Mouse (Mus musculus) liver, embryonic 11.5 days (tissue): Measurements from ENCODE around the gene Cd164. TPM values are rescaled to one million over a fixed set of nuclear protein-coding genes. Genes with fewer than 3 reads are reported as not detected.

Source experiments
- ATAC-seq: fragments of 200-750 bp; cut with Nextera tagmentation; replicated peaks from 2 replicates; pipeline ENCODE4 v1.8.0; 2017; ENCODE audit warnings: moderate number of reproducible peaks, mild to moderate bottlenecking, moderate TSS enrichment, moderate library complexity; ENCODE audit not compliant: low FRiP score
- DNase-seq: peaks from one replicate; pipeline ENCODE4 v3.0.0-alpha.2; 2017; ENCODE audit warnings: low spot score
- H3K27ac ChIP-seq: fragments of 300-500 bp; sonication (generic); 2 replicates; pipeline ENCODE4 v1.5.1; 2014; ENCODE audit warnings: mild to moderate bottlenecking, low read depth, low read length, control low read depth
- H3K27me3 ChIP-seq: fragments of 300-500 bp; sonication (generic); replicated peaks from 2 replicates; pipeline ENCODE4 v1.6.1; 2014; ENCODE audit warnings: low read length, mixed read lengths; ENCODE audit not compliant: control insufficient read depth, insufficient read depth
- H3K36me3 ChIP-seq: fragments of 300-500 bp; sonication (generic); 2 replicates; pipeline ENCODE4 v1.6.1; 2014; ENCODE audit warnings: mild to moderate bottlenecking, low read length, moderate library complexity, mixed read lengths; ENCODE audit not compliant: control insufficient read depth, insufficient read depth
- H3K4me1 ChIP-seq: fragments of 300-500 bp; sonication (generic); replicated peaks from 2 replicates; pipeline ENCODE4 v1.6.1; 2014; ENCODE audit warnings: low read length, mixed read lengths; ENCODE audit not compliant: control insufficient read depth, insufficient read depth
- H3K4me2 ChIP-seq: fragments of 300-500 bp; sonication (generic); 2 replicates; pipeline ENCODE4 v1.6.1; 2014; ENCODE audit warnings: mild to moderate bottlenecking, control low read depth, moderate library complexity
- H3K4me3 ChIP-seq: fragments of 300-500 bp; sonication (generic); 2 replicates; pipeline ENCODE4 v1.5.1; 2014; ENCODE audit warnings: low read depth, low read length, control low read depth
- H3K9ac ChIP-seq: fragments of 300-500 bp; sonication (generic); 2 replicates; pipeline ENCODE4 v1.6.1; 2014; ENCODE audit warnings: low read depth, low read length, control low read depth
- H3K9me3 ChIP-seq: fragments of 300-500 bp; sonication (generic); 2 replicates; pipeline ENCODE4 v1.6.1; 2016; ENCODE audit warnings: low read length, inconsistent platforms, mixed read lengths; ENCODE audit not compliant: control insufficient read depth
- WGBS: fragments of 180-500 bp; shearing (Covaris S2); extraction: QIAGEN DNeasy Blood & Tissue Kit; methylation state at CpG from one replicate; pipeline ENCODE4 v1.1.7; 2014; 5-methylcytosine and 5-hydroxymethylcytosine counted together
- polyA plus RNA-seq: library from polyadenylated mRNA; unstranded; fragments of >200 nt; fragmentation: Nextera tagmentation; extraction: Ambion mirVana; gene quantifications from 2 replicates; pipeline ENCODE4 v1.2.1, GENCODE M21; 2014

Gene Cd164
- polyA plus RNA-seq, 1 experiment from 2014 or later, result 122 TPM

GRCm38 (mm10) chr10:41546396-41547165 is 27.4 kb downstream of the Cd164 start:
- Histone ChIP-seq H3K27me3 (no peaks in the 10 kb centered on the region), H3K36me3 (no peaks in the 10 kb centered on the region), H3K4me2 (no peak overlapping the region), H3K4me3 (no peak overlapping the region), H3K9ac (no peak overlapping the region), H3K4me1 (peaks cover 5% of the 10 kb centered on the region; the same call in 1 of the 2 replicates), H3K27ac (no peak overlapping the region), H3K9me3 (peaks cover 4% of the 10 kb centered on the region)
- 63% methylated on average over 13 of the region's 13 CpGs for WGBS
- no peak for DNase-seq
- ATAC-seq, result no peak

- Histone ChIP-seq H3K4me3 (no peak overlapping the region), H3K9me3 (peaks cover 4% of the 10 kb centered on the region), H3K4me1 (no peaks in the 10 kb centered on the region), H3K27ac (no peak overlapping the region), H3K27me3 (no peaks in the 10 kb centered on the region), H3K36me3 (no peaks in the 10 kb centered on the region), H3K4me2 (no peak overlapping the region), H3K9ac (no peak overlapping the region)
- ATAC-seq (no peak), DNase-seq (no peak)
- 74% methylated on average over 7 of the region's 7 CpGs for WGBS
Observed at GRCm38 (mm10) chr10:41550711-41551110, 31.5 kb downstream of the Cd164 start.

GRCm38 (mm10) chr10:41552319-41552718 is 33.1 kb downstream of the Cd164 start:
- no peak for DNase-seq
- Histone ChIP-seq H3K4me2 (no peak overlapping the region), H3K4me3 (no peak overlapping the region), H3K27ac (no peak overlapping the region), H3K9me3 (peaks cover 4% of the 10 kb centered on the region), H3K9ac (no peak overlapping the region), H3K36me3 (no peaks in the 10 kb centered on the region), H3K4me1 (no peaks in the 10 kb centered on the region), H3K27me3 (no peaks in the 10 kb centered on the region)
- 20% methylated on average over 3 of the region's 3 CpGs for WGBS
- no peak for ATAC-seq

GRCm38 (mm10) chr10:41552847-41553589 is 33.8 kb downstream of the Cd164 start:
- no peaks in the 10 kb centered on the region for H3K27me3 ChIP-seq
- no peak overlapping the region for H3K4me2 ChIP-seq
- no peaks in the 10 kb centered on the region for H3K36me3 ChIP-seq
- H3K9ac ChIP-seq, result no peak overlapping the region
- ATAC-seq (no peak), DNase-seq (no peak)
- H3K9me3 ChIP-seq, result peaks cover 4% of the 10 kb centered on the region
- no peaks in the 10 kb centered on the region for H3K4me1 ChIP-seq
- H3K27ac ChIP-seq, result no peak overlapping the region
- H3K4me3 ChIP-seq, result no peak overlapping the region
- WGBS, result 61% methylated on average over 14 of the region's 14 CpGs

- no peaks in the 10 kb centered on the region for H3K27me3 ChIP-seq
- 74% methylated on average over 4 of the region's 4 CpGs for WGBS
- no peaks in the 10 kb centered on the region for H3K4me1 ChIP-seq
- H3K27ac ChIP-seq, result no peak overlapping the region
- H3K36me3 ChIP-seq, result no peaks in the 10 kb centered on the region
- peaks cover 4% of the 10 kb centered on the region for H3K9me3 ChIP-seq
- H3K9ac ChIP-seq, result no peak overlapping the region
- H3K4me2 ChIP-seq, result no peak overlapping the region
- DNase-seq (no peak), ATAC-seq (no peak)
- H3K4me3 ChIP-seq, result no peak overlapping the region
Observed at GRCm38 (mm10) chr10:41553711-41554110, 34.5 kb downstream of the Cd164 start.

GRCm38 (mm10) chr10:41555081-41555480 is 35.9 kb downstream of the Cd164 start:
- Histone ChIP-seq H3K4me2 (no peak overlapping the region), H3K36me3 (no peaks in the 10 kb centered on the region), H3K9me3 (peaks cover 2% of the 10 kb centered on the region; the same call in 1 of the 2 replicates), H3K27me3 (no peaks in the 10 kb centered on the region), H3K9ac (no peak overlapping the region), H3K4me3 (no peak overlapping the region), H3K4me1 (no peaks in the 10 kb centered on the region), H3K27ac (no peak overlapping the region)
- WGBS, result 73% methylated on average over 3 of the region's 3 CpGs
- DNase-seq, result no peak
- ATAC-seq, result no peak

- 95% methylated on average over 1 of the region's 1 CpGs for WGBS
- H3K9me3 ChIP-seq, result peaks cover 5% of the 10 kb centered on the region; the same call in 1 of the 2 replicates
- no peak for DNase-seq
- no peaks in the 10 kb centered on the region for H3K27me3 ChIP-seq
- H3K4me1 ChIP-seq, result no peaks in the 10 kb centered on the region
- no peak overlapping the region for H3K4me3 ChIP-seq
- H3K4me2 ChIP-seq, result no peak overlapping the region
- no peak overlapping the region for H3K9ac ChIP-seq
- no peak for ATAC-seq
- H3K27ac ChIP-seq, result no peak overlapping the region
- no peaks in the 10 kb centered on the region for H3K36me3 ChIP-seq
Observed at GRCm38 (mm10) chr10:41558401-41558800, 39.2 kb downstream of the Cd164 start.

GRCm38 (mm10) chr10:41561701-41562395 is 42.6 kb downstream of the Cd164 start:
- H3K27ac ChIP-seq, result no peak overlapping the region
- H3K27me3 ChIP-seq, result no peaks in the 10 kb centered on the region
- ATAC-seq (no peak), DNase-seq (no peak)
- peaks cover 5% of the 10 kb centered on the region; the same call in 1 of the 2 replicates for H3K9me3 ChIP-seq
- H3K4me2 ChIP-seq, result no peak overlapping the region
- H3K4me1 ChIP-seq, result no peaks in the 10 kb centered on the region
- H3K9ac ChIP-seq, result no peak overlapping the region
- 82% methylated on average over 10 of the region's 10 CpGs for WGBS
- no peaks in the 10 kb centered on the region for H3K36me3 ChIP-seq
- H3K4me3 ChIP-seq, result no peak overlapping the region
